Mouse (Mus musculus) neural tube, embryonic 15.5 days (tissue): ENCODE results near the gene Pomt1. TPM values are rescaled to one million over a fixed set of nuclear protein-coding genes. Genes with fewer than 3 reads are reported as not detected.

Experiments
- ATAC-seq: fragments of 200-750 bp; cut with Nextera tagmentation; 2 replicates; pipeline ENCODE4 v1.8.0; 2017; ENCODE audit warnings: mild to moderate bottlenecking, moderate TSS enrichment, moderate library complexity; ENCODE audit not compliant: low FRiP score
- H3K27ac ChIP-seq: fragments of 300-500 bp; sonication (generic); replicated peaks from 2 replicates; pipeline ENCODE4 v1.5.1; 2015; ENCODE audit warnings: mild to moderate bottlenecking, inconsistent platforms
- H3K27me3 ChIP-seq: fragments of 300-500 bp; sonication (generic); replicated peaks from 2 replicates; pipeline ENCODE4 v1.6.1; 2015; ENCODE audit warnings: inconsistent platforms
- H3K36me3 ChIP-seq: fragments of 300-500 bp; sonication (generic); 2 replicates; pipeline ENCODE4 v1.6.1; 2015; ENCODE audit warnings: inconsistent platforms
- H3K4me1 ChIP-seq: fragments of 300-500 bp; sonication (generic); 2 replicates; pipeline ENCODE4 v1.6.1; 2015; ENCODE audit warnings: inconsistent platforms
- H3K4me2 ChIP-seq: fragments of 300-500 bp; sonication (generic); 2 replicates; pipeline ENCODE4 v1.6.1; 2015; ENCODE audit warnings: inconsistent platforms, mild to moderate bottlenecking, moderate library complexity
- H3K4me3 ChIP-seq: fragments of 300-500 bp; sonication (generic); replicated peaks from 2 replicates; pipeline ENCODE4 v1.5.1; 2015; ENCODE audit warnings: mild to moderate bottlenecking, inconsistent platforms
- H3K9ac ChIP-seq: fragments of 300-500 bp; sonication (generic); replicated peaks from 2 replicates; pipeline ENCODE4 v1.6.1; 2015; ENCODE audit warnings: mild to moderate bottlenecking, inconsistent platforms
- H3K9me3 ChIP-seq: fragments of 300-500 bp; sonication (generic); replicated peaks from 2 replicates; pipeline ENCODE4 v1.6.1; 2016; ENCODE audit warnings: inconsistent platforms
- WGBS: fragments of 180-500 bp; shearing (Covaris S2); methylation state at CpG from one replicate; pipeline ENCODE4 v1.1.7; 2015; ENCODE audit warnings: mixed read lengths; 5-methylcytosine and 5-hydroxymethylcytosine counted together
- polyA plus RNA-seq: library from polyadenylated mRNA; unstranded; fragments of >200 nt; fragmentation: Nextera tagmentation; extraction: Ambion mirVana; gene quantifications from 2 replicates; pipeline ENCODE4 v1.2.1, GENCODE M21; 2015

Gene Pomt1
- polyA plus RNA-seq = 30.7 and 30.9 TPM in 2 replicates

DNA sequence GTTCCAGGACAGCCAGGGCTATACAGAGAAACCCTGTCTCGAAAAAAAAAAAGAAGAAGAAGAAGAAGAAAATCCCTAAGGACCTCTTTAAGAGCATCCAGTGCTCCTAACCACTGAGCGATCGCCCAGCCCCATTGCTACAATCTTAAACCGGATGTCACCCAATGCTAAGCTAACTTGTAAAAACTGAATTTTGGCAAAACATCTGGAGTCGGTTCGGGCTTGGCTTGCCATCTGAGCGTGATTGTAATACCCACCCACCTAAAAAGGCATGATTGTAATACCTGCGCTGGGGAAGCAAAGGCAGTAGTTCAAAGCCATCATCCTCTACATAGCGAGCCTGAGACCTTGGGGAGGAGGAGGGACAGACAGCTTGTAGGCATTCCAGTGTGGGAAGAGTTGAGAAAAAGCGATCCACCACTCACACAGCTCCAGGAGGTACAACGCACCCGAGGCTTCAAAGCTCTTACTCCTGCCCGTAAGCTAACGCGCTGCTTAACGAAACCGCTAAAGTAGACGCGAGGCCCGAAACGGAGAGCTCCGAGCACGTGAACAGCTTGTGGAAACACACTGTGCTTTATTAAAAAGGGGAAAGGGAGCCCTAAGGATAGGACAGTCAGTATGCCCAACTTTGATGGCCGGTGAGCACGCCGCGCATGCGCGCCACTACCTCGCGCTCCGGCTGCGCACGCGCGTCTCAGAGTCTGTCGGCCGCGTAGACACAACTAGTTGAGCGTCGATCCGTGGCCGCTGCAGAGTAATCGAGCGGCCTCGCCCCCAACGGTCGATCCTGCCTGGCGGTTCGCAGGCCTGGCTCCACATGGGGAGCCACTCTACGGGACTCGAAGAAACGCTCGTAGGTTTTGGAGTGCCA, at the start of gene Pomt1:
Gene Pomt1, plus strand, starts transcription at position 705 of the 874 bp plus-strand sequence.
- Histone ChIP-seq H3K4me2 (peak within 1 kb of the TSS; percentile 89), H3K27ac (peak within 1 kb of the TSS; percentile 79), H3K4me1 (peaks cover 26% of the 10 kb centered on the region), H3K9ac (peak within 1 kb of the TSS; percentile 59), H3K9me3 (no peaks in the 10 kb centered on the region), H3K27me3 (no peaks in the 10 kb centered on the region), H3K36me3 (peaks cover 38% of the 10 kb centered on the region), H3K4me3 (peak within 1 kb of the TSS; percentile 68)
- ATAC-seq = peak; percentile 93
- WGBS = under 1% methylated on average over 54 of the region's 54 CpGs

DNA sequence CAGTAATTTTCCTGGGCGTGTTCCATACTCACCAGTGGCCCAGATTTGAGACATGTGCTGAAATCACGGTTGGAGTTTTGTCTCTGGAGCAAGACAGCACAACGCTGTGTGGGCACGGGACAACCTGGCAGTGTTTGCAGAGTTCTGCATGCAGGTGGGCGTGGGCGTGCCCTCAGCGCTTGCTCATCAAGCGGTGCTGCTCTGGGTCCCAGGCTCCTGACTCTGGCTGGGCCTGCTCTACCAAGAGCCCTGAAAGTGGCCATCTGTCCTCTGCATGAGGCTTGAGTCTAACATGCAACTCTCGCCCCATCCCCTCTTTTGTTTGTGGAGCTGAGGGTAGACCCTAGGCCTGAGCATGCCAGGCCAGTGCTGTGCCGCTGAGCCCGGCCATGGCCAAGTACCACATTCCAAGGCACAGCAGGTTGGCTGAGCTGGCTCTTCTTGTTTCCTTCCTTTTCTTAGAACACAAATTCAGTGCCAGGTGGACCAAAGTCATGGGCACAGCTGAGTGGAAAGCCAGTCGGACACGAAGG, 49.3 kb upstream of the Pomt1 start:
- Histone ChIP-seq H3K4me2 (no peak overlapping the region), H3K4me3 (no peak overlapping the region), H3K27me3 (no peaks in the 10 kb centered on the region), H3K9me3 (no peaks in the 10 kb centered on the region), H3K4me1 (peaks cover 20% of the 10 kb centered on the region), H3K9ac (no peak overlapping the region), H3K27ac (no peak overlapping the region), H3K36me3 (peaks cover 59% of the 10 kb centered on the region)
- no peak for ATAC-seq
- 96% methylated on average over 13 of the region's 13 CpGs for WGBS

DNA sequence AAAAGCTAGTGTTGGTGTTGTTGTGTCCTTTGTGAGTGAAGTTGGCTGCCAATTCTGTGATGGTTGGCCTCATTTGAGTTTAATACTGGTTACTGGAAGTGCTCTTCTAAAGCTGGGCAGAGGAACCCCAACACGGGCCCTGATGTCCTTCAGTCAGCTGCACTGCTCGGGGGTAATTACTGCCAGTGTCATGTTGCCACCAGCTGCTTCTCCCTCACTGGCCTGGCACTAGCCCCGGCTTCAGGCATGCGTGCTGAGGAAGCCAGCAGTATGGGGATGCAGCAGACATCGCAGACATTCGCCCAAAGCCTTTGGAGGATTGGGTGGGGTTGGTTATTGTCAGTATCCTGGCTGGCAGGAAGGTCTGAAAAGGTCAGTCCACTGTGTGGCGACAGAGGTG, 48.7 kb upstream of the Pomt1 start:
- H3K4me2 ChIP-seq = no peak overlapping the region
- H3K9me3 ChIP-seq = no peaks in the 10 kb centered on the region
- H3K4me3 ChIP-seq = no peak overlapping the region
- no peaks in the 10 kb centered on the region for H3K27me3 ChIP-seq
- H3K4me1 ChIP-seq = peaks cover 15% of the 10 kb centered on the region
- peaks cover 65% of the 10 kb centered on the region for H3K36me3 ChIP-seq
- ATAC-seq = no peak
- H3K27ac ChIP-seq = no peak overlapping the region
- no peak overlapping the region for H3K9ac ChIP-seq
- 83% methylated on average over 7 of the region's 7 CpGs for WGBS

DNA sequence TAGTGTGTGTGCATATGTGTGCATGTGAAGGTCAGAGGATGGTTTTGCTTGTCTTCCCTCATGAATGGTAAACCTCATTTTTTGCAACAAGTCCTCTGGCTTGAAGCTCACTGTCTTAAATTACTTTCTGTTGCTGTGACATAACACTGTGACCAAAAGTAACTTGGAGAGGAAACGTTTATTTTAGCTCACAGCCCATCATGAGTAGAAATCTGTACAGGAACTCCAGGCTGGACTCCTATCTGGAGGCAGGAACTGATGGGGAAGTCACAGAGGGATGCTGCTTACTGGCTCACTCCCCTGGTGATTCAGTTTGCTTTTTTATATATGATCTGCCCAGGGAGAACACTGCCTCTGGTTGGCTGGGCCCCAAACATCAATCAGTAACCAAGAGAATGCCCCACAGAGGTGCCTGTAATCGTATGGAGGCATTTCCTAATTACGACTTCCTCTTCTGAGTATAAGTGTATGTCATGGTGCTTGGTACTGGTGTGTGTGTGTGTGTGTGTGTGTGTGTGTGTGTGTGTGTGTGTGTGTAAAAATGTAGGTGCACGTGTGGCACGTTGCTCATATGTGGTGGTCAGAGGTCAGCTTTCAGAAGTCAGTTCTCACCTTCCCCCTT, 47.2 kb upstream of the Pomt1 start:
- Histone ChIP-seq H3K9me3 (no peaks in the 10 kb centered on the region), H3K27me3 (no peaks in the 10 kb centered on the region), H3K36me3 (peaks cover 76% of the 10 kb centered on the region), H3K4me2 (no peak overlapping the region), H3K4me3 (no peak overlapping the region), H3K4me1 (0 out of 2 replicates have a peak, but pooled peaks cover 4% of the 10 kb centered on the region), H3K27ac (no peak overlapping the region), H3K9ac (no peak overlapping the region)
- WGBS = 78% methylated on average over 5 of the region's 5 CpGs
- ATAC-seq = no peak

DNA sequence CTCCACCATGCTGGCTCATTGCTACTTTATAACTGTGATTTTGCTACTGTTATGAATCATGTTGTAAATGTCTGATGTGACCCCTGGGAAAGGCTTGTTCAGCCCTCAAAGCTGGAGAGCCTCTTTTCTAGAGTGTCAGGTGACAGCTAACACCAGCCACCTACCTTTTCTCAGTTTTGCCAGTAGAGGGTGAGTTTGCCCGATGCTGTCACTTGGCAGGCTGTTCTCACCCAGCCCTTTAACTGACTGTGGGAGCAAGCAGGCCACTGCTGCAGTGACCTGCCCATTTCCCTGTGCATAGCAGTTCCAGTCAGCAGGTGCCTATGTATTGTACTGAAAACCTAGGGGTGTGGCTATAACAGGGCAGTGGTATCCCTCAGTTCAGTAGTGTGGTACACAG, 45.8 kb upstream of the Pomt1 start:
- no peak for ATAC-seq
- Histone ChIP-seq H3K36me3 (peaks cover 80% of the 10 kb centered on the region), H3K4me3 (no peak overlapping the region), H3K27me3 (no peaks in the 10 kb centered on the region), H3K9me3 (no peaks in the 10 kb centered on the region), H3K4me1 (0 out of 2 replicates have a peak, but pooled peaks cover 4% of the 10 kb centered on the region), H3K9ac (no peak overlapping the region), H3K4me2 (no peak overlapping the region), H3K27ac (no peak overlapping the region)
- 97% methylated on average over 1 of the region's 1 CpGs for WGBS

DNA sequence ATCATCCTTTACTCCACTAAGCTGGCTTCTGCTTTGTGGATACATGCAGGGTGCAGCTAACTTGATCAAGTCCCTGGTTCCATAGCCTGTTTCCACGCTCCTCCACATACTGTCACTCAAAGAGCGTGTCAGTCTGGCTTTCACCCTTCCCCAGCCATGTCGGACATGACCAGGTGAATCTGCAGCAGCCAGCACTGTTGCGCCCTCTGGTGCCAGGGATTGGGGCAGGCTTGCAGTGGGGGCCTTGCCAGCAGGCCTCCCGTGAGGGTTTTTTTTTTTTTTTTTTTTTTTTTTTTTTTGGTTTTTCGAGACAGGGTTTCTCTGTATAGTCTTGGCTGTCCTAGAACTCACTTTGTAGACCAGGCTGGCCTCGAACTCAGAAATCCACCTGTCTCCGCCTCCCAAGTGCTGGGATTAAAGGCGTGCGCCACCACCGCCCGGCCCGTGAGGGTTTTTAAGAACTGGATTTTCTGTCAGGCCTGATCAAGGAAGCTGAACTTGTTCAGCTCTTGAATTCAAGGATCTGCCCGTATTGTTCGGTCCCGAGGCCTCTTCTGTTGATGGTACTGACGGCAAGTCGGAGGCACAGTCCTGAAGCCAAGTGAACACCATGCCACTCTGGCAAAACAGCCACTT, 44.4 kb upstream of the Pomt1 start:
- no peaks in the 10 kb centered on the region for H3K27me3 ChIP-seq
- WGBS = 84% methylated on average over 17 of the region's 18 CpGs
- H3K27ac ChIP-seq = no peak overlapping the region
- peaks cover 82% of the 10 kb centered on the region for H3K36me3 ChIP-seq
- H3K4me3 ChIP-seq = no peak overlapping the region
- 0 out of 2 replicates have a peak, but pooled peaks cover 4% of the 10 kb centered on the region for H3K4me1 ChIP-seq
- no peak overlapping the region for H3K4me2 ChIP-seq
- no peak for ATAC-seq
- no peak overlapping the region for H3K9ac ChIP-seq
- H3K9me3 ChIP-seq = no peaks in the 10 kb centered on the region

DNA sequence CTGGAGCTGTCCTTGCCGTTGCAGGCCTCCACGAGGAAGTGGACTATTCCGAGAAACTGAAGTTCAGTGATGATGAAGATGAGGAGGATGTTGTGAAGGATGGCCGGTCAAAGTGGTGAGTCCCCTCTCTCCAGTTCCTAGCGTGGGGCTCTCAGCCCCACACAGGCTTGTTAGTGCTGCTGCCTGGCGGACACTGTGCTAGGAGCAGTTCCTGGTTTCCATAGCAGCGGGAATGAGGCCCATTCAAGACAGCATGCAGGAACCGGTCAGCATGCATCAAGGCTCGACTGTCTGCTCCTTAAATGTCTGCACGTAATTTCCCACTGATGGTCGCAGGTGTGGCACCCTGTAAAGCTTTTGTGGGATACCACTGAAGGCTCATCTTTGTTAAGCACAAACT, 37.4 kb upstream of the Pomt1 start:
- Histone ChIP-seq H3K9me3 (no peaks in the 10 kb centered on the region), H3K4me3 (no peak overlapping the region), H3K9ac (no peak overlapping the region), H3K4me1 (no peaks in the 10 kb centered on the region; the same call in 1 of the 2 replicates), H3K36me3 (peaks cover 100% of the 10 kb centered on the region), H3K27ac (no peak overlapping the region), H3K4me2 (no peak overlapping the region), H3K27me3 (no peaks in the 10 kb centered on the region)
- no peak for ATAC-seq
- WGBS = 70% methylated on average over 11 of the region's 11 CpGs

DNA sequence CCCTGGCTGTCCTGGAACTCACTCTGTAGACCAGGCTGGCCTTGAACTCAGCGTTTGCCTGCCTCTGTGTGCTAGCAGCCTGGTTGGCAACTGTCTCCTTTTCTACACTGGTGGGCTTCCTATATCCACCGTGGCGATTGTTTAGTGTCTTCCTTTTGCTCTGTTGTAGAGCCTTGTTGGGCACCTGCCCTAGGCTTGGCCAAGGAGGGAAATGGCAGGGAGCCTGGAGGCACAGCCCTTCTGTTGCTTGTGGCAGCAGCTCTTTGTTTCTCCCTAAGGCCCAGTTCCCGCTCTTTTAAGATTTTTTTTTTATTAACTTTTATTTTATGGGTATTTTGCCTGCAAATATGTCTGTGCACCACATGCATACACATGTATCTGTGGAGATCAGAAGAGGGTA, 36.4 kb upstream of the Pomt1 start:
- Histone ChIP-seq H3K9ac (no peak overlapping the region), H3K27ac (peak overlapping the region; percentile 28; the same call in 1 of the 2 replicates), H3K4me2 (no peak overlapping the region), H3K9me3 (no peaks in the 10 kb centered on the region), H3K4me1 (no peaks in the 10 kb centered on the region; the same call in 1 of the 2 replicates), H3K36me3 (peaks cover 100% of the 10 kb centered on the region), H3K4me3 (no peak overlapping the region), H3K27me3 (no peaks in the 10 kb centered on the region)
- 88% methylated on average over 4 of the region's 4 CpGs for WGBS
- no peak for ATAC-seq

DNA sequence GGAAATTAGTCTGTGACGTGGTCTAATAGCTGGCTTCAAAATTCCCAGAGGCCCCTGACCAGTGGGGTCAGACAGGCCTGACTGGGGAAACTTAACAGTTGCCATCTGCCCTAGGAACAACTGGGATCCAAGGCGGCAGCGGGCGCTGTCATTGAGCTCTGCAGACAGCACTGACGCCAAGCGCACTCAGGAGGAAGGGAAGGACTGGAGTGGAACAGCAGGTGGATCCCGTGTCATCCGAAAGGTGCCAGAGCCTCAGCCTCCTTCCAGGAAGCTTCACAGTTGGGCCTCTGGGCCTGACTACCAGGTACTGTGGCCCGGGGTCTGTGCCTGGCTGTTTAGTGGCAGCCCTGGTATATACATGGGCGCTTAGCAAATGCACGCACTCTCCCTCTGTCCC, 35.7 kb upstream of the Pomt1 start:
- Histone ChIP-seq H3K36me3 (peaks cover 100% of the 10 kb centered on the region), H3K27ac (peak overlapping the region; percentile 29), H3K4me1 (no peaks in the 10 kb centered on the region; the same call in 1 of the 2 replicates), H3K9ac (no peak overlapping the region), H3K4me3 (no peak overlapping the region), H3K9me3 (no peaks in the 10 kb centered on the region), H3K27me3 (no peaks in the 10 kb centered on the region), H3K4me2 (no peak overlapping the region)
- ATAC-seq = no peak
- 90% methylated on average over 11 of the region's 11 CpGs for WGBS

DNA sequence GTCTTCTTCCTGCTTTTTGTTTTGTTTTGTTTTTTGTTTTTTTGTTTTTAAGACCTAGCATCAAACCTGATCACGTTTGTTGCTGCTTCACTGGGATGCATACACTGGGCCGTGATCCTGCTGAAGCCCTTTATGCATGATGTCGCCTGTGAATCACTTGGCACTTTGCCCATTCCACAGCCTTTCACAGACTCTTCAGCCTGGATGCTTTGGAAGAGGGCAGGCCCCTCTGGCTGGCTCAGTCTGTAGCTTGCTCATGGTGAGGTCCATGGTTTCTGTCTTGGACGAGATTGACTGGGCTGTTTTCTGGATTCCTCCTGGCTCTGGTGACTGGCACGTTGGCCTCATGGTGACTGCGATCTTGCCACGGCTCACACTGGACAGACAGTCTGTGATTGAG, 34.9 kb upstream of the Pomt1 start:
- no peak overlapping the region for H3K4me3 ChIP-seq
- H3K36me3 ChIP-seq = peaks cover 100% of the 10 kb centered on the region
- H3K27ac ChIP-seq = peak overlapping the region; percentile 35; the same call in 1 of the 2 replicates
- ATAC-seq = peak; percentile 66; the same call in 1 of the 2 replicates
- H3K4me1 ChIP-seq = no peaks in the 10 kb centered on the region; the same call in 1 of the 2 replicates
- 54% methylated on average over 7 of the region's 7 CpGs for WGBS
- H3K4me2 ChIP-seq = no peak overlapping the region
- no peaks in the 10 kb centered on the region for H3K9me3 ChIP-seq
- H3K27me3 ChIP-seq = no peaks in the 10 kb centered on the region
- H3K9ac ChIP-seq = no peak overlapping the region

DNA sequence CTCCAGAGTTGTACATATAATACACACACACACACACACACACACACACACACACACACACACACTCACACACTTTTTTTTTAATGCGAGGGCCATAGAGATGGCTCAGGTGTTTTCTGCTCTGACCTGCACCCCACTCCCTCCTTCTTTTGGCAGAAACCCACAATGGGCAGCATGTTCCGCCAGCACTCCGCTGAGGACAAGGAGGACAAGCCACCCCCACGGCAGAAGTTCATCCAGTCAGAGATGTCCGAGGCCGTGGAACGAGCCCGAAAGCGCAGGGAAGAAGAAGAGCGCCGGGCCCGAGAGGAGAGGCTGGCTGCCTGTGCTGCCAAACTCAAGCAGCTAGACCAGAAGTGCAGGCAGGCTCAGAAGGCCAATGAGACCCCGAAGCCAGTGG, 32.5 kb upstream of the Pomt1 start:
- no peak overlapping the region for H3K4me3 ChIP-seq
- H3K36me3 ChIP-seq = peaks cover 100% of the 10 kb centered on the region
- no peak for ATAC-seq
- H3K27me3 ChIP-seq = no peaks in the 10 kb centered on the region
- no peaks in the 10 kb centered on the region for H3K9me3 ChIP-seq
- H3K9ac ChIP-seq = no peak overlapping the region
- WGBS = 95% methylated on average over 13 of the region's 13 CpGs
- no peaks in the 10 kb centered on the region for H3K4me1 ChIP-seq
- no peak overlapping the region for H3K4me2 ChIP-seq
- H3K27ac ChIP-seq = no peak overlapping the region
